Mouse (Mus musculus) macrophage (primary cell): Measurements from ENCODE around the gene Paqr5. TPM values are rescaled to one million over a fixed set of nuclear protein-coding genes. Genes with fewer than 3 reads are reported as not detected.
A peak's percentile ranks its signal among the peaks of the same experiment; 100 is the strongest.

Experiments
- H3K27ac ChIP-seq: fragments of 350-480 bp; formaldehyde crosslinking; 2 replicates; pipeline ENCODE4 v1.9.0; 2021
- H3K36me3 ChIP-seq: fragments of 350-480 bp; formaldehyde crosslinking; 2 replicates; pipeline ENCODE4 v1.9.0; 2021; ENCODE audit errors: inconsistent target
- H3K4me3 ChIP-seq: fragments of 350-480 bp; formaldehyde crosslinking; 2 replicates; pipeline ENCODE4 v1.9.0; 2021; ENCODE audit errors: inconsistent target
- H3K79me2 ChIP-seq: fragments of 350-480 bp; formaldehyde crosslinking; 2 replicates; pipeline ENCODE4 v1.9.0; 2021; ENCODE audit errors: inconsistent target
- WGBS: methylation state at CpG from one replicate; pipeline ENCODE4 v1.1.7; 2026; ENCODE audit warnings: inconsistent platforms; ENCODE audit not compliant: missing documents; 5-methylcytosine and 5-hydroxymethylcytosine counted together
- polyA plus RNA-seq: library from polyadenylated mRNA; stranded (reverse); fragments of 250-400 nt; gene quantifications from 3 replicates; pipeline ENCODE4 v1.2.4, GENCODE M21; 2018; ENCODE audit warnings: inconsistent platforms

Gene Paqr5
- polyA plus RNA-seq, 1 experiment from 2014 or later = 0.14 TPM

- H3K36me3 ChIP-seq = no peaks in the 10 kb centered on the region
- peak overlapping the region; percentile 49 for H3K27ac ChIP-seq
- 69% methylated on average over 1 of the region's 1 CpGs for WGBS
- H3K79me2 ChIP-seq = no peaks in the 10 kb centered on the region
- no peak overlapping the region for H3K4me3 ChIP-seq
Measured at GRCm38 (mm10) chr9:61959921-61960569, 66.6 kb downstream of the Paqr5 start.

GRCm38 (mm10) chr9:61954707-61955106, 71.9 kb downstream of the Paqr5 start:
- H3K4me3 ChIP-seq = no peak overlapping the region
- no peaks in the 10 kb centered on the region for H3K79me2 ChIP-seq
- no peaks in the 10 kb centered on the region for H3K36me3 ChIP-seq
- no peak overlapping the region for H3K27ac ChIP-seq

- 90% methylated on average over 7 of the region's 7 CpGs for WGBS
- H3K27ac ChIP-seq = no peak overlapping the region
- H3K79me2 ChIP-seq = no peaks in the 10 kb centered on the region
- H3K4me3 ChIP-seq = no peak overlapping the region
- H3K36me3 ChIP-seq = no peaks in the 10 kb centered on the region
Measured at GRCm38 (mm10) chr9:61952241-61952640, 74.4 kb downstream of the Paqr5 start.

- Histone ChIP-seq H3K4me3 (peak overlapping the region; percentile 23), H3K27ac (peak overlapping the region; percentile 33; the same call in 1 of the 2 replicates)
- 2% methylated on average over 22 of the region's 24 CpGs for WGBS
Measured at GRCm38 (mm10) chr9:61947402-61948346, 79.0 kb downstream of the Paqr5 start.

GRCm38 (mm10) chr9:61946623-61947401, 79.8 kb downstream of the Paqr5 start, which contains the start of gene Kif23:
Gene Kif23, minus strand, starts transcription at chr9:61946774.
- under 1% methylated on average over 44 of the region's 44 CpGs for WGBS
- Histone ChIP-seq H3K36me3 (no peaks in the 10 kb centered on the region), H3K4me3 (peak within 1 kb of the TSS; percentile 57), H3K79me2 (peaks cover 38% of the 10 kb centered on the region), H3K27ac (peak within 1 kb of the TSS; percentile 63)

More at GRCm38 (mm10) chr9:61947402-61948346, 79.0 kb downstream of the Paqr5 start:
- H3K36me3 ChIP-seq = no peaks in the 10 kb centered on the region
- peaks cover 29% of the 10 kb centered on the region for H3K79me2 ChIP-seq

- 1% methylated on average over 35 of the region's 38 CpGs for WGBS
- peak overlapping the region; percentile 57 for H3K4me3 ChIP-seq
Measured at GRCm38 (mm10) chr9:61945973-61946611, 80.6 kb downstream of the Paqr5 start.

GRCm38 (mm10) chr9:61941054-61941453, 85.6 kb downstream of the Paqr5 start:
- Histone ChIP-seq H3K4me3 (no peak overlapping the region), H3K27ac (no peak overlapping the region), H3K36me3 (peaks cover 7% of the 10 kb centered on the region; the same call in 1 of the 2 replicates), H3K79me2 (peaks cover 74% of the 10 kb centered on the region)
- WGBS = 88% methylated on average over 3 of the region's 3 CpGs

More at GRCm38 (mm10) chr9:61945973-61946611, 80.6 kb downstream of the Paqr5 start:
- Histone ChIP-seq H3K27ac (peak overlapping the region; percentile 63), H3K36me3 (no peaks in the 10 kb centered on the region), H3K79me2 (peaks cover 45% of the 10 kb centered on the region)

- H3K27ac ChIP-seq = no peak overlapping the region
- H3K36me3 ChIP-seq = peaks cover 15% of the 10 kb centered on the region; the same call in 1 of the 2 replicates
- peaks cover 2% of the 10 kb centered on the region; the same call in 1 of the 2 replicates for H3K79me2 ChIP-seq
- WGBS = 62% methylated on average over 2 of the region's 2 CpGs
- no peak overlapping the region for H3K4me3 ChIP-seq
Measured at GRCm38 (mm10) chr9:61933333-61933732, 93.3 kb downstream of the Paqr5 start.

- no peak overlapping the region for H3K27ac ChIP-seq
- WGBS = 17% methylated on average over 3 of the region's 3 CpGs
- H3K36me3 ChIP-seq = peaks cover 15% of the 10 kb centered on the region; the same call in 1 of the 2 replicates
Measured at GRCm38 (mm10) chr9:61932009-61932408, 94.6 kb downstream of the Paqr5 start.

GRCm38 (mm10) chr9:61925086-61925660, 101.5 kb downstream of the Paqr5 start:
- no peaks in the 10 kb centered on the region for H3K79me2 ChIP-seq
- WGBS = 32% methylated on average over 10 of the region's 10 CpGs
- no peaks in the 10 kb centered on the region; the same call in 1 of the 2 replicates for H3K36me3 ChIP-seq
- H3K4me3 ChIP-seq = no peak overlapping the region
- H3K27ac ChIP-seq = no peak overlapping the region

More at GRCm38 (mm10) chr9:61932009-61932408, 94.6 kb downstream of the Paqr5 start:
- Histone ChIP-seq H3K4me3 (no peak overlapping the region), H3K79me2 (no peaks in the 10 kb centered on the region)

GRCm38 (mm10) chr9:61920331-61920730, 106.3 kb downstream of the Paqr5 start:
- H3K4me3 ChIP-seq = no peak overlapping the region
- peaks cover 4% of the 10 kb centered on the region; the same call in 1 of the 2 replicates for H3K36me3 ChIP-seq
- H3K79me2 ChIP-seq = no peaks in the 10 kb centered on the region
- 98% methylated on average over 6 of the region's 6 CpGs for WGBS
- no peak overlapping the region for H3K27ac ChIP-seq

- H3K4me3 ChIP-seq = no peak overlapping the region
- no peaks in the 10 kb centered on the region for H3K79me2 ChIP-seq
- WGBS = 67% methylated on average over 5 of the region's 5 CpGs
- H3K27ac ChIP-seq = no peak overlapping the region
- H3K36me3 ChIP-seq = peaks cover 4% of the 10 kb centered on the region; the same call in 1 of the 2 replicates
Measured at GRCm38 (mm10) chr9:61919464-61919863, 107.2 kb downstream of the Paqr5 start.

- H3K79me2 ChIP-seq = peaks cover 10% of the 10 kb centered on the region
- WGBS = 94% methylated on average over 6 of the region's 6 CpGs
- no peak overlapping the region for H3K27ac ChIP-seq
- peaks cover 10% of the 10 kb centered on the region for H3K36me3 ChIP-seq
- no peak overlapping the region for H3K4me3 ChIP-seq
Measured at GRCm38 (mm10) chr9:61917436-61917835, 109.2 kb downstream of the Paqr5 start.
